Mouse (Mus musculus): ENCODE results near the gene Adcy6. TPM values are rescaled to one million over a fixed set of nuclear protein-coding genes. Genes with fewer than 3 reads are reported as not detected.

The Adcy6 gene
- total RNA-seq, 1 experiment = 15.3 TPM

DNA sequence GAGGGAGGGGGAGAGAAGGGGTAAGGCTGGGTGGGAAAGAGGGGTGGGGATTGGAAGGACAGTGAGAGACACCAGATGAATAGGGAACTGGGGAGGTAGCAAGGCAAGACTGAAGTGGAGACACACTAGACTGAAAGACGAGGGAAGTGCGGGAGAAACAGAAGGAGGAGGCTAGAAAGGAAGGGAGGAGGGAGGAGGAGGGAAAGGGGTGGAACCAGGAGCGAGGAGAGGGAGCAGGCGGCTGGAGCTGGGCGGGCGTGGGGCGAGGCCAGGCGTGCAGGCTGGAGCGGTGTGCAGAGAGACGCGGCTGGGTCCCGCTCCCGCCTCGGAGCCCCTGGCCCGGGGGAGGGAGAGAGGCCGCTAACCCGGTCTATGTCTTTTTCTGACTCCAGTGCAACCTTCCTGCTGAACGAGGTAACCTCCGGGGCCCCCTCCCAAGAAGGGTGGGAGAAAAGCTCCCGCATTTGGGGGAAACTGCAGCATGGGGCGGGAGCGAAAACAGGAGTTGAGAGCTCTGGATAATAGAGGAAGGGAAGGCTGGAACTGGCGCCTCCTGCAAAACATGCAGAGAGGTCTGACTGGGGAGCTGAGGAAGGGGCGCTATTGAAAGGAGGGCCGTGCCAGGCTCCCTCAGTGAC, 22.4 kb upstream of the Adcy6 start:
- H3K27ac ChIP-seq (ENCODE audit: insufficient read depth, low read depth, low read length, poor library complexity, severe bottlenecking) = no peak overlapping the region; the same call in 1 of the 2 replicates
- peak overlapping the region; percentile 15; the same call in 1 of the 2 replicates for H3K9ac ChIP-seq (ENCODE audit: insufficient read depth, low read depth, low read length, poor library complexity, severe bottlenecking)
- in situ Hi-C loops (cut with MboI; ENCODE audit: low sequenced_read_pairs in 2 of 2, unreplicated experiment in 2 of 2) = no loop called here
- H3K4me3 ChIP-seq (ENCODE audit: insufficient read depth in 1 of 2, low read depth in 1 of 2, low read length in 2 of 2, poor library complexity in 1 of 2, severe bottlenecking in 1 of 2) = peak overlapping the region; percentile 31 to 54
- H3K36me3 ChIP-seq (ENCODE audit: control insufficient read depth, insufficient read depth, low read length, poor library complexity, severe bottlenecking) = no peaks in the 10 kb centered on the region
- DNase-seq (ENCODE audit: low read depth, low spot score) = no peak
- peaks cover 8 to 46% of the 10 kb centered on the region in 2 experiments; a peak in 3 of 4 replicates for H3K4me1 ChIP-seq (ENCODE audit: control insufficient read depth in 2 of 2, insufficient read depth in 2 of 2, low read length in 2 of 2, poor library complexity in 1 of 2)
- no peaks in the 10 kb centered on the region for H3K9me3 ChIP-seq (ENCODE audit: control insufficient read depth, insufficient read depth, low read depth, low read length)
- TF ChIP-seq HCFC1 (IDR thresholded peaks at IDR 0.05; ENCODE audit: borderline replicate concordance, insufficient read depth, low read length) (no peak), ZNF384 (IDR thresholded peaks at IDR 0.05; ENCODE audit: low read depth, low read length) (no peak), CHD2 (IDR thresholded peaks at IDR 0.05; ENCODE audit: low read depth, low read length) (no peak), MAFK (IDR thresholded peaks at IDR 0.05; ENCODE audit: insufficient read depth, low read depth, low read length) (no peak), ZC3H11A (IDR thresholded peaks at IDR 0.05; ENCODE audit: borderline replicate concordance, low read depth, low read length) (no peak)

DNA sequence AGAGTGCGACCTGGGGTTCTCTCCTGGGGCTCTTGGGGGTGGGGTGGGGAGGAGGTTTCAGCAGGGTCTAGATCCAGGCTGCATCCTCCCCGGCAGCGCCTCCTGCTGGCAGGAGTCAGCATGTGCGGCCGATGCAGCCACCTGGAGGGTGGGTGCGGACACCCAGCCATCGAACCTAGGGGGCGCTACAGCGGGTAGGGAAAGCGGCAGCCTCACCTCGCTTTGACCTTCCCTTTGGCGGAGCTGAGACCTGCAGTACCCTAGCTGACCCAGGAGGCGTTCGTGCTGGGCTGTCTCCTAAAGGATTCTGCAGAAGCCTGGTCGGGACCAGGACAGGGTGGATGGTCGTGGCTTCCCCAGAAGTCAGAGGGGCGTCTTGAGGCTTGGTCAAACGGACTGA, 21.6 kb upstream of the Adcy6 start:
- H3K4me1 ChIP-seq (ENCODE audit: control insufficient read depth in 2 of 2, insufficient read depth in 2 of 2, low read length in 2 of 2, poor library complexity in 1 of 2) = peaks cover 7 to 42% of the 10 kb centered on the region in 2 experiments; a peak in 3 of 4 replicates
- no peaks in the 10 kb centered on the region for H3K9me3 ChIP-seq (ENCODE audit: control insufficient read depth, insufficient read depth, low read depth, low read length)
- H3K9ac ChIP-seq (ENCODE audit: insufficient read depth, low read depth, low read length, poor library complexity, severe bottlenecking) = peak overlapping the region; percentile 48; the same call in 1 of the 2 replicates
- peak overlapping the region; percentile 55 to 63 for H3K4me3 ChIP-seq (ENCODE audit: insufficient read depth in 1 of 2, low read depth in 1 of 2, low read length in 2 of 2, poor library complexity in 1 of 2, severe bottlenecking in 1 of 2)
- H3K36me3 ChIP-seq (ENCODE audit: control insufficient read depth, insufficient read depth, low read length, poor library complexity, severe bottlenecking) = no peaks in the 10 kb centered on the region
- peak; percentile 97 for DNase-seq (ENCODE audit: low read depth, low spot score)
- no peak overlapping the region; the same call in 1 of the 2 replicates for H3K27ac ChIP-seq (ENCODE audit: insufficient read depth, low read depth, low read length, poor library complexity, severe bottlenecking)
- in situ Hi-C loops (cut with MboI; ENCODE audit: low sequenced_read_pairs in 2 of 2, unreplicated experiment in 2 of 2) = no loop called here
- TF ChIP-seq ZC3H11A (IDR thresholded peaks at IDR 0.05; ENCODE audit: borderline replicate concordance, low read depth, low read length) = peak; percentile 20; the same call in 1 of the 2 replicates
- TF ChIP-seq ZNF384 (IDR thresholded peaks at IDR 0.05; ENCODE audit: low read depth, low read length) = 0 out of 2 replicates have a peak, but pooled peaks have one; percentile 40
- TF ChIP-seq HCFC1 (IDR thresholded peaks at IDR 0.05; ENCODE audit: borderline replicate concordance, insufficient read depth, low read length) = peak; percentile 63; the same call in 1 of the 2 replicates
- TF ChIP-seq MAFK (IDR thresholded peaks at IDR 0.05; ENCODE audit: insufficient read depth, low read depth, low read length) = no peak
- TF ChIP-seq CHD2 (IDR thresholded peaks at IDR 0.05; ENCODE audit: low read depth, low read length) = no peak

DNA sequence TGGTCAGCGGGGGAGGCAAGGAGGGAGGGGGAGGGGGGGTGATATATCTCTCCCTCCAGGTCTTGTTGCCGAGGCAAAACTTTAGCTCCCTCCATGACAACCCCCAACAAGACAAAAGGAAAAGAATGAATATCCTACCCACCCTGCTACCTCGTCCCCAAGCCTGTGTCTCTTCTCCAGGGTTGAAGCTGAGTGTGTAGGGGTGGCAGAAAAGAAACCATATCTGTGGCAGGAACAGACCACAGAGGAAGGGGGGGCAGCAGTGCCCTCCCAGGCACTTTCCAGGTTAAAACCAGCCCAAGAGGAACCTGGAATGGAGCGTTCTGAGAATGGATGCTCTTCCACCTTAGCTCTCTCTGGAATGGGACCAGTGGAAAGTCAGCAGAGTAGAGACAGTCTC, 20.7 kb upstream of the Adcy6 start, which contains the start of gene Cacnb3:
Gene Cacnb3, plus strand, starts transcription at position 301 of the 400 bp plus-strand sequence.
- Histone ChIP-seq H3K4me1 (ENCODE audit: control insufficient read depth in 2 of 2, insufficient read depth in 2 of 2, low read length in 2 of 2, poor library complexity in 1 of 2) (peaks cover 7 to 39% of the 10 kb centered on the region in 2 experiments), H3K36me3 (ENCODE audit: control insufficient read depth, insufficient read depth, low read length, poor library complexity, severe bottlenecking) (no peaks in the 10 kb centered on the region), H3K9ac (ENCODE audit: insufficient read depth, low read depth, low read length, poor library complexity, severe bottlenecking) (peak within 1 kb of the TSS; percentile 48; the same call in 1 of the 2 replicates), H3K9me3 (ENCODE audit: control insufficient read depth, insufficient read depth, low read depth, low read length) (no peaks in the 10 kb centered on the region), H3K27ac (ENCODE audit: insufficient read depth, low read depth, low read length, poor library complexity, severe bottlenecking) (no peak within 1 kb of the TSS; the same call in 1 of the 2 replicates), H3K4me3 (ENCODE audit: insufficient read depth in 1 of 2, low read depth in 1 of 2, low read length in 2 of 2, poor library complexity in 1 of 2, severe bottlenecking in 1 of 2) (peak within 1 kb of the TSS; percentile 55 to 63)
- DNase-seq (ENCODE audit: low read depth, low spot score) = no peak
- in situ Hi-C loops (cut with MboI; ENCODE audit: low sequenced_read_pairs in 2 of 2, unreplicated experiment in 2 of 2) = no loop called here
- TF ChIP-seq ZNF384 (IDR thresholded peaks at IDR 0.05; ENCODE audit: low read depth, low read length) = no peak
- no peak for TF ChIP-seq HCFC1 (IDR thresholded peaks at IDR 0.05; ENCODE audit: borderline replicate concordance, insufficient read depth, low read length)

DNA sequence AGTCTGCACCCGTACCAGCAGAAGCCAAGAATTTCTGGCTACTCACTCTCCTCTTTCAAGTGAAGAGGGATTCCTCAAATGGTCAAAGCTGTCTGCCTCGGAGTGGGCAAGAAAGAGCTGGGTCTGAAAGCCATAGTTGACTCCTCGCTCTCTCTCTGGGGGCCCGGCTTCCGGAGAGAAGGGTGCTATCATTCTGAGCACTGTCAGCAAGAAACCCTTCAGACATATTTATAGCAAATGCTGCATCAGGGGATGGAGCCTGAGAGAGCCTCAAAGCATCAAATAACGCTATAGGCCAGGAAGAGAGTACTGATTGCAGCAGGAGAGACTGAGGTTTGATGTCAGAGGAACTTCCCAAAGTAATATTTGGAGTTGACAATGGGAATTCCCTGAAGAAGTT, 19.6 kb upstream of the Adcy6 start:
- Histone ChIP-seq H3K9me3 (ENCODE audit: control insufficient read depth, insufficient read depth, low read depth, low read length) (no peaks in the 10 kb centered on the region), H3K9ac (ENCODE audit: insufficient read depth, low read depth, low read length, poor library complexity, severe bottlenecking) (no peak overlapping the region), H3K4me1 (ENCODE audit: control insufficient read depth in 2 of 2, insufficient read depth in 2 of 2, low read length in 2 of 2, poor library complexity in 1 of 2) (peaks cover 7 to 45% of the 10 kb centered on the region in 2 experiments), H3K4me3 (ENCODE audit: insufficient read depth in 1 of 2, low read depth in 1 of 2, low read length in 2 of 2, poor library complexity in 1 of 2, severe bottlenecking in 1 of 2) (no peak overlapping the region), H3K36me3 (ENCODE audit: control insufficient read depth, insufficient read depth, low read length, poor library complexity, severe bottlenecking) (no peaks in the 10 kb centered on the region), H3K27ac (ENCODE audit: insufficient read depth, low read depth, low read length, poor library complexity, severe bottlenecking) (no peak overlapping the region)
- no peak for DNase-seq (ENCODE audit: low read depth, low spot score)
- in situ Hi-C loops (cut with MboI; ENCODE audit: low sequenced_read_pairs in 2 of 2, unreplicated experiment in 2 of 2) = no loop called here
- TF ChIP-seq MAFK (IDR thresholded peaks at IDR 0.05; ENCODE audit: insufficient read depth, low read depth, low read length) = no peak
- no peak for TF ChIP-seq ZNF384 (IDR thresholded peaks at IDR 0.05; ENCODE audit: low read depth, low read length)
- no peak for TF ChIP-seq HCFC1 (IDR thresholded peaks at IDR 0.05; ENCODE audit: borderline replicate concordance, insufficient read depth, low read length)
- no peak for TF ChIP-seq CHD2 (IDR thresholded peaks at IDR 0.05; ENCODE audit: low read depth, low read length)
- TF ChIP-seq ZC3H11A (IDR thresholded peaks at IDR 0.05; ENCODE audit: borderline replicate concordance, low read depth, low read length) = no peak
